Mouse (Mus musculus) heart, embryonic 13.5 days (tissue): ENCODE results near the gene St8sia1. TPM values are rescaled to one million over a fixed set of nuclear protein-coding genes. Genes with fewer than 3 reads are reported as not detected.

Experiments
- ATAC-seq: fragments of 200-750 bp; cut with Nextera tagmentation; 2 replicates; pipeline ENCODE4 v1.8.0; 2017; ENCODE audit warnings: moderate TSS enrichment; ENCODE audit not compliant: insufficient number of reproducible peaks, low FRiP score, low TSS enrichment; ENCODE audit errors: extremely low read depth
- H3K27ac ChIP-seq: fragments of 300-500 bp; sonication (generic); replicated peaks from 2 replicates; pipeline ENCODE4 v1.5.1; 2015; ENCODE audit warnings: moderate library complexity, mild to moderate bottlenecking, inconsistent platforms
- H3K27me3 ChIP-seq: fragments of 300-500 bp; sonication (generic); replicated peaks from 2 replicates; pipeline ENCODE4 v1.6.1; 2015; ENCODE audit warnings: mild to moderate bottlenecking, inconsistent platforms
- H3K36me3 ChIP-seq: fragments of 300-500 bp; sonication (generic); 2 replicates; pipeline ENCODE4 v1.6.1; 2015; ENCODE audit warnings: mild to moderate bottlenecking, inconsistent platforms
- H3K4me1 ChIP-seq: fragments of 300-500 bp; sonication (generic); 2 replicates; pipeline ENCODE4 v1.6.1; 2015; ENCODE audit warnings: inconsistent platforms
- H3K4me2 ChIP-seq: fragments of 300-500 bp; sonication (generic); 2 replicates; pipeline ENCODE4 v1.6.1; 2015; ENCODE audit warnings: inconsistent platforms, mild to moderate bottlenecking, moderate library complexity
- H3K4me3 ChIP-seq: fragments of 300-500 bp; sonication (generic); 2 replicates; pipeline ENCODE4 v1.5.1; 2015; ENCODE audit warnings: moderate library complexity, mild to moderate bottlenecking, inconsistent platforms
- H3K9ac ChIP-seq: fragments of 300-500 bp; sonication (generic); 2 replicates; pipeline ENCODE4 v1.6.1; 2015; ENCODE audit warnings: inconsistent platforms, mild to moderate bottlenecking, moderate library complexity
- H3K9me3 ChIP-seq: fragments of 300-500 bp; sonication (generic); 2 replicates; pipeline ENCODE4 v1.6.1; 2016; ENCODE audit warnings: inconsistent platforms
- WGBS: fragments of 180-500 bp; shearing (Covaris S2); methylation state at CpG from one replicate; pipeline ENCODE4 v1.1.7; 2015; ENCODE audit warnings: mixed read lengths; 5-methylcytosine and 5-hydroxymethylcytosine counted together
- polyA plus RNA-seq: library from polyadenylated mRNA; unstranded; fragments of >200 nt; fragmentation: Nextera tagmentation; extraction: Ambion mirVana; gene quantifications from 2 replicates; pipeline ENCODE4 v1.2.1, GENCODE M21; 2015

St8sia1 gene
- polyA plus RNA-seq, 1 experiment from 2014 or later = 2.0 TPM

DNA sequence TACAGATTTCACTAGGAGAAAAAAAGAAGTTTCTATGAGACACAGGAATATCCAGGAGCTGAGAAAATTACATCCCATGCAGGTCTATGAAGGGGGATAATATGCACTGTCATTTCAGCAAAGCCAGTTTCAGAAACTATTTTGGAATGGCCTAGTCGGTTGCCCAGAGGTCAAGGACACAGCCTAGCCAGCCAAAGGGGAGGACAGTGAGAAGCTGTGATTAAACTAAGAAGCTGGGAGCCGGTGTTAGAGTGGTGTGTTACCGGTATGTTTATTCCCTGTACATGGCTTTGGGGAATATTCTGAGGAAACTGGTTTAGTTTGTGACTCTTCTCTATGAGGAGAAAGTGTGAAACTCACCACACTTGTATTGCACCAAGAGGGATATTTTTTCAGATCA lies 68.9 kb downstream of the St8sia1 start:
- no peaks in the 10 kb centered on the region for H3K27me3 ChIP-seq
- ATAC-seq = no peak
- H3K27ac ChIP-seq = no peak overlapping the region
- 61% methylated on average over 3 of the region's 3 CpGs for WGBS
- H3K9me3 ChIP-seq = no peaks in the 10 kb centered on the region
- no peak overlapping the region for H3K4me3 ChIP-seq
- H3K9ac ChIP-seq = no peak overlapping the region
- 0 out of 2 replicates have a peak, but pooled peaks cover 2% of the 10 kb centered on the region for H3K4me1 ChIP-seq
- H3K4me2 ChIP-seq = no peak overlapping the region
- H3K36me3 ChIP-seq = no peaks in the 10 kb centered on the region

GRCm38 (mm10) chr6:142893716-142894115 lies 70.5 kb downstream of the St8sia1 start:
- no peaks in the 10 kb centered on the region for H3K9me3 ChIP-seq
- H3K4me1 ChIP-seq = 0 out of 2 replicates have a peak, but pooled peaks cover 2% of the 10 kb centered on the region
- 78% methylated on average over 4 of the region's 4 CpGs for WGBS
- H3K4me2 ChIP-seq = no peak overlapping the region
- H3K36me3 ChIP-seq = no peaks in the 10 kb centered on the region
- no peaks in the 10 kb centered on the region for H3K27me3 ChIP-seq
- H3K4me3 ChIP-seq = no peak overlapping the region
- no peak overlapping the region for H3K9ac ChIP-seq
- no peak for ATAC-seq
- no peak overlapping the region for H3K27ac ChIP-seq

- Histone ChIP-seq H3K27ac (no peak overlapping the region), H3K4me1 (0 out of 2 replicates have a peak, but pooled peaks cover 2% of the 10 kb centered on the region), H3K9me3 (no peaks in the 10 kb centered on the region), H3K9ac (no peak overlapping the region), H3K4me3 (no peak overlapping the region), H3K27me3 (no peaks in the 10 kb centered on the region), H3K4me2 (no peak overlapping the region), H3K36me3 (no peaks in the 10 kb centered on the region)
- ATAC-seq = no peak
- 78% methylated on average over 6 of the region's 6 CpGs for WGBS
These were observed 73.9 kb downstream of the St8sia1 start for GRCm38 (mm10) chr6:142890321-142890720.

DNA sequence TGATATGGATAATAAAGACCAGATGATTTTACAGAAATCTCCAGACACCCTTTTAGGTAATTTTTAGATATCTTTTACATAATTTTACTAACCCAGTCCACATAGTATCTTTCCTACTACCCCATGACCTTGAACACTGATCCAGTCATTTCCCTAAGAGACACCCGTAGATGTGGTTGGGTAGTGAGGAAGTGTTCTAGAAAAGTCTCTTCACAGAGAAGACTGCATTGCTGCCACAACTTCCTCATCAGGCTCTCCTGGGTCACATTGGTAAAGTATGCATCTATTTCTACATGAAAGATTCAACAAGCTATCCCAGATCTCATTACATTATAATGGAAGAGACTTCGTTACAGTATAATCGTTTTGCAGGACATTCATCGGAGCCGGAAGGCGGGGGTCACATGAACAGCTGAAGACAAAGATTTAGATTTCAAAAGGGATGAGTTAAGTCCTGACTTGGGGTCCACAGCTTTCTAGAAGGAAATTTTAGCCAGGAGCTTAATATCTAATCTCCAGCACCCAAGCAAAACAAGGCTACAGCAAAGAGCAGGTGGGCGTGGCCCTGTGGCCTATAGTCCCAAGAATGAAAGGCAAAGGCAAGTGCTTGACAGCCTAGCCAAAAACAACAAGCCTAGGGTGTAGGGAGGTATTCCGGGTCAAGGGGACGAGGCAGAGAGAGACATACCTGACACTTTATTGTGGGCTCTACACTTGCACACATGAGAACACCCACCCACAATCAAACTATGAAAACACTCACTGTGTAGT lies 75.1 kb downstream of the St8sia1 start:
- Histone ChIP-seq H3K9me3 (no peaks in the 10 kb centered on the region), H3K4me3 (no peak overlapping the region), H3K4me1 (0 out of 2 replicates have a peak, but pooled peaks cover 2% of the 10 kb centered on the region), H3K36me3 (no peaks in the 10 kb centered on the region), H3K27me3 (no peaks in the 10 kb centered on the region), H3K9ac (no peak overlapping the region), H3K4me2 (no peak overlapping the region), H3K27ac (no peak overlapping the region)
- ATAC-seq = no peak
- 85% methylated on average over 9 of the region's 9 CpGs for WGBS

- Histone ChIP-seq H3K9ac (no peak overlapping the region), H3K27me3 (no peaks in the 10 kb centered on the region), H3K36me3 (no peaks in the 10 kb centered on the region), H3K4me3 (no peak overlapping the region), H3K4me2 (no peak overlapping the region), H3K27ac (no peak overlapping the region), H3K4me1 (0 out of 2 replicates have a peak, but pooled peaks cover 2% of the 10 kb centered on the region), H3K9me3 (no peaks in the 10 kb centered on the region)
- 79% methylated on average over 6 of the region's 6 CpGs for WGBS
- no peak for ATAC-seq
These were observed 75.9 kb downstream of the St8sia1 start for GRCm38 (mm10) chr6:142888346-142888745.

- H3K9ac ChIP-seq = no peak overlapping the region
- H3K27me3 ChIP-seq = no peaks in the 10 kb centered on the region
- no peak overlapping the region for H3K27ac ChIP-seq
- H3K4me2 ChIP-seq = no peak overlapping the region
- H3K36me3 ChIP-seq = no peaks in the 10 kb centered on the region
- H3K9me3 ChIP-seq = no peaks in the 10 kb centered on the region
- WGBS = 68% methylated on average over 1 of the region's 1 CpGs
- no peak overlapping the region for H3K4me3 ChIP-seq
- no peaks in the 10 kb centered on the region for H3K4me1 ChIP-seq
- ATAC-seq = no peak
These were observed 76.9 kb downstream of the St8sia1 start for GRCm38 (mm10) chr6:142887375-142887774.

DNA sequence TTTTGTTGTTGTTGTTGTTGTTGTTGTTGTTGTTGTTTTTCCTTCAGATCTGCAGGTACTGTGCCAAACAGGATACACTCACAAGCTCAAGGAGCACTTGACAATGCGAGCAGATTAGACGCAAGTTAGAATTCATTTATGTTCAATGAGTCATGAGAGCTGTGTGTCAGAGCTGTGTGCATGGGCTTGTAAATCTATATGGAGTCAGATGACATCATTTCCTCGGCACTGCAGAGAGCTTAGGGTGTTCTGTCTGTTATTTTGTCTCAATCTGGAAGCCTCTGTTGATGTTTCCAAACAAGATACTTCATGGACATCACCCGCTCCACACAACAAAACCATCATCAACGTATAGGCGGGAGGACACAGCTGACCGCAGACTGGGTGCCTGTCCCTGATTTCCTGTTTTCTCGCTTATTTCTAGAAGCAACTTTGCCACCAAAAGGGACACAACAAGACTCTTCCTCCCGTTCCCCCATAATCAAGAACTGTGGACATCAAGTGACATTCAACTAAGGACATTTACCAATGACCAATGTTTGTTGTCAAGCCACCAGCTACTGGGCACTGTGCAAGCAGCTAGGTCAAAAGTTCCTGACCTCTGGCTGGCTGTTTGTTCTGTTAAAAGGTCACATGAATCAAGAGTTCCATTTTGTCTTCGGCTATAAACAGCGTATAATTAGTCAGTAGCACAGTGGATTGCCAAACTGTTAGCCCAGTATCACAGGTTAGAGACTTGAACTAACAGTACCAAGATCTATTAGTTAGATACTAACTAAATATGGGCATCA lies 78.7 kb downstream of the St8sia1 start:
- no peaks in the 10 kb centered on the region for H3K27me3 ChIP-seq

GRCm38 (mm10) chr6:142884128-142884527 lies 80.1 kb downstream of the St8sia1 start:
- Histone ChIP-seq H3K27me3 (no peaks in the 10 kb centered on the region), H3K4me2 (no peak overlapping the region), H3K36me3 (no peaks in the 10 kb centered on the region), H3K4me3 (no peak overlapping the region), H3K4me1 (peaks cover 14% of the 10 kb centered on the region), H3K9me3 (no peaks in the 10 kb centered on the region), H3K9ac (no peak overlapping the region), H3K27ac (no peak overlapping the region)
- WGBS = 48% methylated on average over 9 of the region's 9 CpGs
- ATAC-seq = no peak

More for the DNA sequence above, 78.7 kb downstream of the St8sia1 start:
- H3K36me3 ChIP-seq = no peaks in the 10 kb centered on the region
- no peak overlapping the region for H3K4me3 ChIP-seq
- 74% methylated on average over 11 of the region's 11 CpGs for WGBS
- no peaks in the 10 kb centered on the region for H3K4me1 ChIP-seq
- H3K9ac ChIP-seq = no peak overlapping the region
- no peak for ATAC-seq
- no peak overlapping the region for H3K27ac ChIP-seq
- H3K9me3 ChIP-seq = no peaks in the 10 kb centered on the region
- H3K4me2 ChIP-seq = no peak overlapping the region

- Histone ChIP-seq H3K4me2 (no peak overlapping the region), H3K27me3 (no peaks in the 10 kb centered on the region), H3K36me3 (no peaks in the 10 kb centered on the region), H3K27ac (no peak overlapping the region), H3K9me3 (no peaks in the 10 kb centered on the region), H3K9ac (no peak overlapping the region), H3K4me1 (peaks cover 41% of the 10 kb centered on the region), H3K4me3 (no peak overlapping the region)
- ATAC-seq = no peak
- 82% methylated on average over 8 of the region's 8 CpGs for WGBS
These were observed 83.3 kb downstream of the St8sia1 start for GRCm38 (mm10) chr6:142880849-142881470.

GRCm38 (mm10) chr6:142878744-142879701 lies 85.2 kb downstream of the St8sia1 start:
- Histone ChIP-seq H3K4me3 (peak overlapping the region; percentile 28), H3K27ac (peak overlapping the region; percentile 60), H3K4me2 (peak overlapping the region; percentile 60), H3K27me3 (no peaks in the 10 kb centered on the region), H3K36me3 (no peaks in the 10 kb centered on the region), H3K9ac (peak overlapping the region; percentile 38; the same call in 1 of the 2 replicates), H3K9me3 (no peaks in the 10 kb centered on the region), H3K4me1 (peaks cover 41% of the 10 kb centered on the region)
- WGBS = 3% methylated on average over 15 of the region's 15 CpGs
- peak; percentile 35; the same call in 1 of the 2 replicates for ATAC-seq
